Mouse (Mus musculus): ENCODE measurements around the gene Cdk8. TPM values are rescaled to one million over a fixed set of nuclear protein-coding genes. Genes with fewer than 3 reads are reported as not detected.

The Cdk8 gene
- total and polyA plus RNA-seq, 3 experiments, result 28.3 to 160 (median 67.0) TPM

- H3K27me3 ChIP-seq (ENCODE audit: insufficient read depth, low read length), result no peaks in the 10 kb centered on the region
- peaks cover 15% of the 10 kb centered on the region for H3K4me1 ChIP-seq (ENCODE audit: insufficient read depth, low read depth, low read length)
- H3K4me3 ChIP-seq (ENCODE audit: low read depth, low read length), result no peak overlapping the region
- H3K36me3 ChIP-seq (replicated peaks), result peaks cover 83% of the 10 kb centered on the region
- H3K9me3 ChIP-seq (replicated peaks), result no peaks in the 10 kb centered on the region
- ATAC-seq (ENCODE audit: extremely low read depth, insufficient number of reproducible peaks, low FRiP score, poor library complexity, severe bottlenecking) (no peak), DNase-seq (ENCODE audit: low spot score) (no peak)
- TF ChIP-seq GATA2 (IDR thresholded peaks at IDR 0.05; ENCODE audit: borderline replicate concordance, low read depth, low read length), result no peak
- no peak for TF ChIP-seq CTCF (IDR thresholded peaks at IDR 0.05; ENCODE audit: low read depth, low read length)
- TF ChIP-seq POLR2AphosphoS5 (IDR thresholded peaks at IDR 0.05; ENCODE audit: insufficient replicate concordance, low read depth, low read length), result no peak
- no peak for TF ChIP-seq TAL1 (conservative IDR thresholded peaks at IDR 0.05; ENCODE audit: low read depth, low read length)
- TF ChIP-seq GATA1 (IDR thresholded peaks at IDR 0.05; ENCODE audit: borderline replicate concordance, low read length), result no peak
Measured at GRCm38 (mm10) chr5:146281884-146282579, 51.0 kb downstream of the Cdk8 start.

GRCm38 (mm10) chr5:146283899-146284298, 52.9 kb downstream of the Cdk8 start:
- ATAC-seq (ENCODE audit: extremely low read depth, insufficient number of reproducible peaks, low FRiP score, poor library complexity, severe bottlenecking) (no peak), DNase-seq (ENCODE audit: low spot score) (no peak)
- Histone ChIP-seq H3K9me3 (replicated peaks) (no peaks in the 10 kb centered on the region), H3K4me1 (ENCODE audit: insufficient read depth, low read depth, low read length) (peaks cover 15% of the 10 kb centered on the region), H3K27me3 (ENCODE audit: insufficient read depth, low read length) (no peaks in the 10 kb centered on the region), H3K36me3 (replicated peaks) (peaks cover 83% of the 10 kb centered on the region), H3K4me3 (ENCODE audit: low read depth, low read length) (no peak overlapping the region)
- TF ChIP-seq GATA2 (IDR thresholded peaks at IDR 0.05; ENCODE audit: borderline replicate concordance, low read depth, low read length) (no peak), GATA1 (IDR thresholded peaks at IDR 0.05; ENCODE audit: borderline replicate concordance, low read length) (no peak), TAL1 (conservative IDR thresholded peaks at IDR 0.05; ENCODE audit: low read depth, low read length) (no peak), CTCF (IDR thresholded peaks at IDR 0.05; ENCODE audit: low read depth, low read length) (no peak), POLR2AphosphoS5 (IDR thresholded peaks at IDR 0.05; ENCODE audit: insufficient replicate concordance, low read depth, low read length) (no peak)

- TF ChIP-seq CTCF (IDR thresholded peaks at IDR 0.05; ENCODE audit: low read depth, low read length) (no peak), TAL1 (conservative IDR thresholded peaks at IDR 0.05; ENCODE audit: low read depth, low read length) (no peak), POLR2AphosphoS5 (IDR thresholded peaks at IDR 0.05; ENCODE audit: insufficient replicate concordance, low read depth, low read length) (no peak), GATA2 (IDR thresholded peaks at IDR 0.05; ENCODE audit: borderline replicate concordance, low read depth, low read length) (no peak), GATA1 (IDR thresholded peaks at IDR 0.05; ENCODE audit: borderline replicate concordance, low read length) (no peak)
- no peaks in the 10 kb centered on the region; the same call in 1 of the 2 replicates for H3K4me1 ChIP-seq (ENCODE audit: insufficient read depth, low read depth, low read length)
- DNase-seq (ENCODE audit: low spot score) (no peak), ATAC-seq (ENCODE audit: extremely low read depth, insufficient number of reproducible peaks, low FRiP score, poor library complexity, severe bottlenecking) (no peak)
- H3K36me3 ChIP-seq (replicated peaks), result peaks cover 81% of the 10 kb centered on the region
- no peaks in the 10 kb centered on the region for H3K9me3 ChIP-seq (replicated peaks)
- no peak overlapping the region for H3K4me3 ChIP-seq (ENCODE audit: low read depth, low read length)
- H3K27me3 ChIP-seq (ENCODE audit: insufficient read depth, low read length), result no peaks in the 10 kb centered on the region
Measured at GRCm38 (mm10) chr5:146287416-146287815, 56.4 kb downstream of the Cdk8 start.

- Histone ChIP-seq H3K36me3 (replicated peaks) (peaks cover 79% of the 10 kb centered on the region), H3K4me1 (ENCODE audit: insufficient read depth, low read depth, low read length) (no peaks in the 10 kb centered on the region), H3K27me3 (ENCODE audit: insufficient read depth, low read length) (no peaks in the 10 kb centered on the region), H3K4me3 (ENCODE audit: low read depth, low read length) (no peak overlapping the region), H3K9me3 (replicated peaks) (no peaks in the 10 kb centered on the region)
- DNase-seq (ENCODE audit: low spot score) (no peak), ATAC-seq (ENCODE audit: extremely low read depth, insufficient number of reproducible peaks, low FRiP score, poor library complexity, severe bottlenecking) (no peak)
- no peak for TF ChIP-seq CTCF (IDR thresholded peaks at IDR 0.05; ENCODE audit: low read depth, low read length)
- TF ChIP-seq GATA1 (IDR thresholded peaks at IDR 0.05; ENCODE audit: borderline replicate concordance, low read length), result no peak
- no peak for TF ChIP-seq POLR2AphosphoS5 (IDR thresholded peaks at IDR 0.05; ENCODE audit: insufficient replicate concordance, low read depth, low read length)
- TF ChIP-seq TAL1 (conservative IDR thresholded peaks at IDR 0.05; ENCODE audit: low read depth, low read length), result no peak
- TF ChIP-seq GATA2 (IDR thresholded peaks at IDR 0.05; ENCODE audit: borderline replicate concordance, low read depth, low read length), result no peak
Measured at GRCm38 (mm10) chr5:146288048-146288501, 57.0 kb downstream of the Cdk8 start.

GRCm38 (mm10) chr5:146289921-146290320, 58.9 kb downstream of the Cdk8 start:
- ATAC-seq (ENCODE audit: extremely low read depth, insufficient number of reproducible peaks, low FRiP score, poor library complexity, severe bottlenecking) (no peak), DNase-seq (ENCODE audit: low spot score) (no peak)
- Histone ChIP-seq H3K27me3 (ENCODE audit: insufficient read depth, low read length) (no peaks in the 10 kb centered on the region), H3K36me3 (replicated peaks) (peaks cover 80% of the 10 kb centered on the region), H3K4me3 (ENCODE audit: low read depth, low read length) (no peak overlapping the region), H3K9me3 (replicated peaks) (no peaks in the 10 kb centered on the region), H3K4me1 (ENCODE audit: insufficient read depth, low read depth, low read length) (no peaks in the 10 kb centered on the region)
- TF ChIP-seq GATA2 (IDR thresholded peaks at IDR 0.05; ENCODE audit: borderline replicate concordance, low read depth, low read length) (no peak), POLR2AphosphoS5 (IDR thresholded peaks at IDR 0.05; ENCODE audit: insufficient replicate concordance, low read depth, low read length) (no peak), GATA1 (IDR thresholded peaks at IDR 0.05; ENCODE audit: borderline replicate concordance, low read length) (no peak), CTCF (IDR thresholded peaks at IDR 0.05; ENCODE audit: low read depth, low read length) (no peak), TAL1 (conservative IDR thresholded peaks at IDR 0.05; ENCODE audit: low read depth, low read length) (no peak)

- Histone ChIP-seq H3K27me3 (ENCODE audit: insufficient read depth, low read length) (no peaks in the 10 kb centered on the region), H3K4me1 (ENCODE audit: insufficient read depth, low read depth, low read length) (no peaks in the 10 kb centered on the region), H3K9me3 (replicated peaks) (no peaks in the 10 kb centered on the region), H3K4me3 (ENCODE audit: low read depth, low read length) (no peak overlapping the region), H3K36me3 (replicated peaks) (peaks cover 80% of the 10 kb centered on the region)
- TF ChIP-seq POLR2AphosphoS5 (IDR thresholded peaks at IDR 0.05; ENCODE audit: insufficient replicate concordance, low read depth, low read length), result no peak
- TF ChIP-seq GATA1 (IDR thresholded peaks at IDR 0.05; ENCODE audit: borderline replicate concordance, low read length), result no peak
- TF ChIP-seq TAL1 (conservative IDR thresholded peaks at IDR 0.05; ENCODE audit: low read depth, low read length), result no peak
- no peak for TF ChIP-seq CTCF (IDR thresholded peaks at IDR 0.05; ENCODE audit: low read depth, low read length)
- TF ChIP-seq GATA2 (IDR thresholded peaks at IDR 0.05; ENCODE audit: borderline replicate concordance, low read depth, low read length), result no peak
- no peak for DNase-seq (ENCODE audit: low spot score)
- no peak for ATAC-seq (ENCODE audit: extremely low read depth, insufficient number of reproducible peaks, low FRiP score, poor library complexity, severe bottlenecking)
Measured at GRCm38 (mm10) chr5:146290446-146290845, 59.4 kb downstream of the Cdk8 start.

All from G1E (cell line).